Mouse (Mus musculus) left cerebral cortex, postnatal 36 days (tissue): ENCODE measurements around the gene Pgpep1. TPM values are rescaled to one million over a fixed set of nuclear protein-coding genes. Genes with fewer than 3 reads are reported as not detected.
A peak's percentile ranks its signal among the peaks of the same experiment; 100 is the strongest.

Experiments used
- DNase-seq, 2 experiments: peaks; one replicate each; pipeline ENCODE4 v3.0.0; 2021 to 2022; ENCODE audit warnings: low spot score in 2 of 2, mixed read lengths in 1 of 2
- intact Hi-C: fragments of 180-260 bp; cut with DNase I; formaldehyde crosslinking; loops from one replicate; pipeline ENCODE4 v1.15.1; 2025
- total RNA-seq, 2 experiments: library from RNA; stranded (reverse); gene quantifications; 2 replicates each; pipeline ENCODE4 v1.2.3; 2021

Pgpep1 gene
- total RNA-seq, 2 experiments from 2014 or later = 11.6 to 17.2 TPM

DNA sequence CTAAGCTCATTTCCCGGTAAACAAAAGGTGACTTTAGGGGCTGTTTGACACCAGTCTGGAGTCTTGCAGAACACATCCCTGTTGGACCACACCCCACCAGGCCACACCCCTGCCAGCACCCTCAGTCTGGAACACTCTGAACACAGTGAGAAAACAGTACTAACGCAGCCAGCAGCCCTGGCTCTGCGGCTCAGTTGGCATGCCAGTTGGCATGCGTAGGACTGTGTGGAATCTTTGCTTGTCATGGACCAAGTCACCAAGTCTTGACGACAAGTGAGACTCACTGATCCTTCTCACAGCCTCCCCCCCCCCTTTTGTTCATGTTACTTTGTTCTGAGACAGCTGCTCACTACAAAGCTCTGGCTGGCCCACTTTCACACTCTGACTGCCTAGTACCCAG lies 6.9 kb upstream of the Pgpep1 start:
- intact Hi-C loops = no loop called here

DNA sequence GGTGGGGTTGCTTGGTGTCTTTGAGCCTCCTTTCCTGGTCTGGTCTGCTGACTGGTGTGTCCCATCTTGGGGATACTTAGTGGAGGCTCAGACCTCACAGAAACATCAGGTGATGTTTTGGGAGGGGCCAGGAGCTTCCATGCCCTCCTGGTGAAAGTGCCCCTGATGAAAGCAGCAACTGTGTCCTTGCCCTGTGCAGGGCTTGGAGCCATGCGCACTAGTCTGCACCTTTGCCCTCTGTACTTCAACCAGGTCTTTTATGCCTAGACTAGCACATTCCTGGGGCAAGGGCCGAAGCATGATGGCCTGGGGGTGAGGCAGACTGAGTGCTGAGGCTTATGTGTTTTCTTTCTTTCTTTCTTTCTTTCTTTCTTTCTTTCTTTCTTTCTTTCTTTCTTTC lies 5.4 kb upstream of the Pgpep1 start:
- intact Hi-C loops = no loop called here
- DNase-seq = no peak

More for the DNA sequence above, 6.9 kb upstream of the Pgpep1 start:
- DNase-seq = peak; percentile 31 to 60

DNA sequence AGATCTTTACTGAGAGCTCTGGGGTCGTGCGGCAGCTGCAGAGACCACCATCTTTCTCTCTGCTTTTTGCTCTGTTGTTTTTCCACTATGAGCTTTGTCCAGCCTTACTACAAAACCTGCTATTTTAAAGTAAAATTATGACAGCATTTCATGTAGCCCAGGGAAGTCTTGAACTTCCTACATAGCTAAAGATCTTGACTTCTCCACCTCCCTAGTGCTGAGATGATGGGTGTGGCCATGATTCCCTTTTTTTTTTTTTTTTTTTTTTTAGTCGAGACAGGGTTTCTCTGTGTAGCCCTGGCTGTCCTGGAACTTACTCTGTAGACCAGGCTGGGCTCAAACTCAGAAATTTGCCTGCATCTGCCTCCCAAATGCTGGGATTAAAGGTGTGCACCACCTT lies 4.4 kb upstream of the Pgpep1 start:
- no peak for DNase-seq
- intact Hi-C loops = loop anchor here (5.0 kb wide), 1 partner anchor 37 kb away; no protein-coding TSS in a partner anchor

DNA sequence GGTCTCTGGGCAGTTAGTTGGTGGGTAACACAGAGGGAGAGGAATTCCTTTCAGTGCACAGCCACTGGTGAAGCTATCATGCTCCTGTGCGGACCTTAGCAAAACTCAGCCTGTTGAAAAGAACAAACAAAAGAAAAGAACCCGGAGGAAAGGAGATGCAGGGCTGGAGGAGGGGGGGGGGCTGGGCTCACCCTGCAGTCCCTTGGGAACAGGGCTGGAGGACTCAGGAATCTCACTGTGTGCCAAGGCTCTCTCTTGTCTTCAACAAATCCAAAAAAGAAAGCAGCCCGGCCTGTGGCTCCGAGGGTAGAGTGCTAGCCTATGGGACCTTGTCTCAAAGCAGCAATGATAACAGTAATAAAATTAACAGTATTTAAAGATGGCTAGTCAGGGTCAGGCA lies 3.5 kb upstream of the Pgpep1 start:
- intact Hi-C loops = loop anchor here (5.0 kb wide), 1 partner anchor 36 kb away; no protein-coding TSS in a partner anchor
- no peak for DNase-seq

DNA sequence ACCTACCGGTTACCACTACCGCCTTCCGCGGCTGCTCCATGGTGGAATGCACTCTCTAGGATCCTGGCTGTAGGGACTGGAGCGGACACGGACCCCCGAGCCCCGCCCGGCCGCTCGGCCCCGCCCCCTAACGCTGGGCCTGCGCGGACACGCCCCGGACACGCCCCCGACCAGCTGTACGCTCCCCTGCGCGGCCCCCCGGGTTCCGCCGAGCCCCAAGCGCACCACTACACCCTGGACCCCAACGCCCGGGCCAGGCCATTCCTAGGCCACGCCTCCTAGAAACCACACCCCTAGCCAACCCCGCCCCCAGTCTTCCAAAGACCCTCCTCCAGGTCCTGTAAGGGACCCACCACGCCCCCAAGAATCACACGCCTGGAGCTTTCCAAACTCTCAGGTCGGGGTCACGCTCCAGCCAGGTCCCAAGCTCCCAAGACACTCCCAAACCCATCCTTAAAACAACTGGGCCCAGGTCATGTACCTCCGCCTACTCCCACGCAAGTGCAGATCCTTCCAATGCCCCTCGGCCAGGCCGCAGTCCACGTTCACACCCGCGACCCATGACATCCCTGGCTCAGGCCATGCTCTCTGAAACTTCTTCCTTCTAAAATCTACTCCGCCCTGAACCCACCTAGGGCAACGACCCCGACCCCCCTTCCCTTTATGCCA lies 450 bp downstream of the Pgpep1 start:
- intact Hi-C loops = loop anchor here (5.0 kb wide), 1 partner anchor 32 kb away; no protein-coding TSS in a partner anchor
- peak; percentile 66 to 73 for DNase-seq

DNA sequence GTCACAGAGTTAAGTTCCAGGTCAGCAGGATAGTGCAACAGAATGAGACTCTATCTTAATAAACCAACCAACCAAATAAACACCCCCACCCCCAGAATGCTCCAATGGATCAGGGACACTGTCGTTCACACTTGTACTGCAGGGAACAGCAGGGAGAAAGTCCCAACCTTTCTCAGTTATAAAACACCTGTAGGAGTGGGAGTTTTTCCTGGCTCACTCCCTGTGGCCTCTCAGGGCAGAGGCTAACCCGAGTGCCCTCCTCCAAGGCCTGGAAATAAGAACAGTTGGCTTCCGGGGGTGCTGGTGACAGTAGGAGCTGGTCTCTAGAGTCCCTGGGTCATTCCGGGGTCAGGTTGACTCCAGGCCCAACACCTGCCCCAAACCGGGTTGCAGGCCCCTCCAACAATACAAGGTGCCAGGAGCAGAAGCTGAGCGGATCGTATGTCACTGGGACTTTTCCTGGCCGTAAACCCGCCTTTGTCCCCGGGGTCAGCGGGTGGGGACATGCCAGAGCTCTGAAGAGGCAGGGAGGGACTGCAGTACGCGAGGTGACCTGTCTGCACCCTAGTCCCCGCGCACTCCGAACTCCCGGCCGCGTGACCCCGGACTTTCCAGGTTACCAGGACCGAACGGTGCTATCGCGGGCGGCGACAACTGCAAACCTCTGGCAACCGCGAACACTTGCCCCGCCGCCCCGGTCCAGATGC lies 1.1 kb downstream of the Pgpep1 start:
- intact Hi-C loops = no loop called here

DNA sequence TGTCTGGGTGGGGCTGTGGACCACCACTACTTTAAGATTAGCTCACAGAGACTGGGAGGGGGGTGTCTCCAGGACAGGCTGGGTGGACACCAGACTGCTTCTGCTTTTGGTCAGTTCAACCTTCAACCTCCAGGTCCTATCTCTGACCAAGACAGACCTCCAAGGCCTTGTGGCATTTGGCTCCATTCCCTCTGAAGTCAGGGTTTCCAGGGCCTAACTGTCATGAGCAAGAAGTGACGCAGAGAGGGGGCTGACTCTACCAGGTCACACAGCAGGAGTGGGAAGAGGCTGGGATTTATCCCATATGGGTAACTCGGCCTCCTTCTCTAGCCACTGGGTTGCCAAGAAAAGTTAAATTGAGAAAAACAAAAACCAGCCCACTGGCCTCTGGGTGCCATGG lies 2.4 kb downstream of the Pgpep1 start:
- intact Hi-C loops = no loop called here
- no peak for DNase-seq

More for the DNA sequence above, 1.1 kb downstream of the Pgpep1 start:
- DNase-seq = peak in 1 of 2 experiments; percentile 36

DNA sequence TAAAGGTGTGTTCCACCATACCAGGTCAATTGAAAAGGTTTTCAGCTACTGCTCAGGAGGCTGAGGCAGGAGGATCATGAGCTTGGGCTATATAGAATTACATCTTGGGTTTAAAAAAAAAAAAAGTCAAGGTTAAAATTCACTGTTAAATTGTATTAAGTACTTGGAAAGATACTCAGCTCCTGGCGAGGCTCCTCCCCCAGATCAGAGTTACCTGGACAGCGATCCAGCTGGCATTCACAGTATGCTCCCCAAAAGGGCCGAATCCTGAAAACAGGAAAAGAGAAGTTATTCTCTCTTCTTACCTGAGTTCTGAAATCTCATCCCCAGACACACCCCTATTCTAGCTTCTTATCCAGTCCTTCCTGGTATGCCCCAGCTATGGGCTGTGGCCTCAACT lies 3.0 kb downstream of the Pgpep1 start:
- no peak for DNase-seq
- intact Hi-C loops = no loop called here

DNA sequence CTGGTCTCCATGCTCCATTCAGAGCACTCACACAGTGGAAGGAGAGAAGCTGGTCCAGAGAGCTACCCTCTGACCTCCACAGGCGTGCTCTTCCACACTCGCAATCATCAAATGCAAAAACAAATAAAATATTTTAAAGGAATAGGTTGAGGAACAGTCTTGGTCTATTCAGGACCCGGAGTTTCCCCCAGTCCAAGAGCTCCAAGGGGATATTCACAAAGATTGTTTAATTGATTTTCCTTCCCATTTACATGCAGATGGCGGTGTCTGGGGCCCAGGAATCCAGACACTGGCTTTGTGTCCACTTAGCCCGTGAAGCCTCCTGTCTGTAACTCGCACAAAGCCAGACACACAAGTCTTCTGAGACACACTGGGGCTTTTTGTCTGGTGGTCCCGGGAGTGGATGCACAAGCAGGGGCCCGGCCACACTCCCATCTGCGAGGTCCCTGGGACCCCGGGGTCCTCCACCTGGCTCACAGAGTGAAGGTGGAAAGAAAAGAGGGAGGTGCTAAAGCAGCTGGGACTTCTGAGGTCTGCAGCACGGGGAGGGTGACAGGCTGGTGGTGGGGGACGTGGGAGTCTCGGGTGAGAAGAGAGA lies 3.9 kb downstream of the Pgpep1 start:
- DNase-seq = no peak
- intact Hi-C loops = no loop called here

DNA sequence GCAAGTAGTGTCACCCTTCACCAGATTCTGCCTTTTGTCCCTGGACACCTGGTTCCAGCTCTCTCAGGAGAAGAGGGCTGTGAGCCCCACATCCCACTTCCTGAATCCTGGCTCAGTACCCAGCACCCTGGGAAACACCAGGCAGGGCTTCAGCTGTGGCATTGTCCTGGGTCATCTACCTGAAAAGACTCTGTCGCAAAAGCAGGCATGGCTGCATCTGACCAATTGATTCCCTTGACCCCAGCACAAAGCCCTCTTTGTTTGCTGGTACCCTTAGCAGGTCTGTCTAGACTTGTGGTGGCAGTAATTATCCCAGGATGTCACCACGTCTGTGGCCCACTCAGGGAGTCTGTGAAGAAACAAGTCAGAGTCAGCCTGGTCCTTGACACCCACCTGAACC lies 4.7 kb downstream of the Pgpep1 start:
- no peak for DNase-seq
- intact Hi-C loops = no loop called here

DNA sequence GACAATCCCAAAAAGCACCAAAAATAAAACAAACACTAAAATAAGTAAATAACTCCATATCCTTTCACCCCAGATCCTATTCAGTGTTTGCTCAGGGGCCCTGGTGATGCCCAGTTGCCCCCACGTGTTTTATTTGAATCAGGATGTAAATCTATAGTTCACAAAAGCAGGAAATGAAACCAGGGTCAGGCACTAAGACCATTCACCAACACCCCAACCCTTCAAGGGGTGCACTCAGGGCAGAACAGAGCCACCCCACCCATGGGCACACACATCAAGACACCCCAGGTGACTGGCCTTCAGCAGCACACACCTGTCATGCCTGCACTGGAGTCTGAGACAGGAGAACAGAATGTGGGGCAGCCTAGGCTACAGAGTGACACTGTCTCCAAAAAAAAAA lies 6.1 kb downstream of the Pgpep1 start:
- intact Hi-C loops = no loop called here
- DNase-seq = no peak

DNA sequence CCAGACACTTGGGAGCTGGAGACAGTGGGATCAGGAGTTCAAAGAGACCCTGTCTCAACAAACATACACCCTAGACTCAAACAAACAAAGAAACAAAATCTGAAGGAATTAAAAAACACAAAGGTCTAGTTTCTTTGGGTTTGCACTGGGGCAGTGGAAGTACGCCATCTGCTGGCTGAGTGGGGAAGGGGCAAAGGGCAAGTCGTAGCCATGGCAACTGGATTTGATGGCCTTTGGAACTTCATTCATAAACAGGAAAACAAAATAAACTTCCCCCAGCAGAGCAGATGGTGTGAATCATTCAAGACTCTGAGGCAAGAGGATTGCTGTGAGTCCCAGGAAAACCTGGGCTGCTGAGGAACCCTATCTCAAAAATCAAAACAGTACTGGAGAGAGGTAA lies 7.0 kb downstream of the Pgpep1 start:
- DNase-seq = no peak
- intact Hi-C loops = no loop called here

DNA sequence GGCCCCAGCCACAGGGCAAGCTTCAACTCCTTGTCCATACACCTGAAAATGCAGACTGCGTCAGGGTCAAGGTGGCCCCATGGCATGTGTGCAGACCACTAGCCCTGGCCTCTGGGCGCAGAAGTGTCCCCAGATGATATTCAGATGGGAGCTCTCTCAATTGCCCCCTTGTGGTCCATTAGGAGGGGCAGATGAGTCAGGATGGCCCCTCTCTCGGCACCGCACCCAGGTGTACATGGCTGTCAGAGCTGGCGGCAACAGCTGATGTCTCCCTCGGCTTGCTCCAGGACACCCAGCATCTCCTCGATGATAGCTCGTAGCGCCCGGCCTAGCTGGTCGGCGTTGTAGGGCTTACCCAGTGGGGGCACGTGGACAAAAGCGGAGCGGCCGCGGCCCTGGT lies 9.8 kb downstream of the Pgpep1 start:
- intact Hi-C loops = no loop called here
- no peak for DNase-seq

DNA sequence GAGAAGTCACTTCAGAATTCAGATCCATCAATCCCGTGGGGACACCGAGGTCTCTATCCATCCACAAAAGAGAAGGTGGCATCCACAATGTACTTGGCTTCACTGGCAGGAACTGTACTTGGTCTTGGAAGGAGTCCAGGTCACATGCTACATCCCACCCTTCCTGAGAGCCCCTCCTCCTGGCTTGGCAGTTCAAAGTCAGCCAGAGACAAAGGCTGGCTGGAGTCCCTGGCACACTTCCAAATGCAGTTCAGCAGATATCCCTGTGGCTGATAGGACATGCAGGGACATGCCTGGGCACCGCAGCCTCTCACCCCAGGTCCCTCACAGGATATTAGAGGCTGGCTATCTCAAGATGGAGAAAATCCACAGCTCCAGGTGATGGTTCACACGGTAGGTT lies 10.9 kb downstream of the Pgpep1 start:
- DNase-seq = peak in 1 of 2 experiments; percentile 25
- intact Hi-C loops = no loop called here

DNA sequence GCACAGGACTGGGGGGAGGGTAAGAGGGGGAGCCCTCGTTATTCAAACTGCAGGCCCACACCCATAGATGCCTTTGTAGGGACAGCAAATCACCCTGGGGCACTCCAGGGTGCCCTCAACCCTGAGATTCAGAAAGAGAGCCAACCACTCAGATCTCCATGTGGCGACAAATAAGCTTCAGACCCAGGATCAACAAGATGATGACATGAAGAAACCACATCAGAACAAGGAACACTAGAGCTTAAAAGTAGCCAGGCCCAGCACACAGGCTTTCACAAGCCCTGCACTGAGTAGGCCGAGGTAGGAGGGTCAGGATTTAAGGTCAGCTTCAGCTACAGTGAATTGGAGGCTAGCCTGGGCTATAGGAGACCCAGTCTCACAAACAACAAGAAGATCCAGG lies 11.3 kb downstream of the Pgpep1 start:
- no peak for DNase-seq
- intact Hi-C loops = no loop called here

DNA sequence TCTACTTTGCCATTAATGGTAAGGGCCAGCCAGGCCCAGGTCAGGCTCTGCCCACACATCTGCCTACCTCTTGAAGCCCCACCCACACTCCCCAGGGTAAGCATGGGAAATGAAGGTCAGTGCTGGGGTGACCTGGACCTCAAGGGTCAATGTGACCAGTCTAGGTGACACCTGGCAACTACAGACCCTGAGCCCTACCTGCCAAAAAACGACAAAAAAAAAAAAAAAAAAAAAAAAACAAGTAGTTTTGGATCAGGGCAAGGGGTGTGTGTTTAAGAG lies 12.1 kb downstream of the Pgpep1 start:
- no peak for DNase-seq
- intact Hi-C loops = no loop called here

DNA sequence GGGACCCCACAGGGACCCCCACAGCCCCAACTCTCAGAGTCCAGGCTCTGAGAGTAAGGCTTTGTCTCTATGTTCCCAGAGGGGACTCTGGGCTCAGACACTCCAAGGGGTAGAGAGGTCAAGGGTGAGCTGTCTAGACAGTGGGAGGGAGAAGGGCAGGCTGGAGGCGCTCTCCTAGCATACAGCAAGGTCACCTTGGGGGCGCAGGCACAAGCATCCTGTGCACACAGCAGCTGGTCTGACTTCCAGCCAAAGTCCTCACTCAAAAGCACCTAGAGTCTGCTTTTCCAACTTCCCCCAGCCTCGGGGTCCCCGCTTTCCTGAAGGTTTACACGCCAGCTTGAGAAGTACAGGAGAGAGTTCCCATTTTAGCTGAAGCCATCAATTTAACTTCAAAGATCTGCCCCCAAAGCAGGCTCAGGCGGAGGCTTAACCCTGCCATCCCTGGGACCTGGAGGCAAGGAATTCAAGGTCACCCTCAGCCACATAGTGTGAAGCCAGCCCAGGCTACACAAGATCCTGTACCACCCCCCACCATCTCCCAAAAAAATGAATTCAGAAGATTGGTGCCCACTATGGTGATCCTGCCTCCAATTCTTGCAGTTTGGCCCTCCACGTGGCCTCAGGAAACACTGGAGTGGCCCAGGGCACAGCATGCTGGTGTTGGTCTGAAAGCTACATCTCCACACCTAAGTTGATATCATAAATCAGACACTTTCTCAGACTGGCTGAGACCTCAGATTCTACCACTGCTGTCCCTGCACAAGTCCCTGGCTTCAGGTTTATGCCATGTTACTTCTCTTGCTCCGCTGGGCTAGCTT lies 12.6 kb downstream of the Pgpep1 start:
- no peak for DNase-seq
- intact Hi-C loops = no loop called here

DNA sequence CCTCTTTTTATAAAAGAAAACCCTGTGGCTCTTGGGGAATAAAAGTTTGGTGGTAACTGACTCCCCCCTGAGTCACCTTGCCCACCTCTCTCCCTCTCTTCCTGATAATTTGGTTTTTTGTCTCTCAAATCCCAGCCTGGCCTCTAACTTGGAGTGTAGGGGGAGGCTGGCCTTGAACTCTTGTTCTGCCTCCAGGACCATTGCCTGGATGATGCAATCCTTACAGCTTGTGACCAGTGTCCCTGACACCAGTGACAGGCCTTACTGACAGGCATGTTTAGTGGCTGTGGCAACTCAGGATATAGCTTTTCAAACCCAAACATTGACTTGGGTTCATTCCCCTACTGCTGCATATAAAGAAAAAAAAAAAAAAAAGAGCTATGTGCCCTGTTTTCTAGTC lies 13.4 kb downstream of the Pgpep1 start:
- intact Hi-C loops = no loop called here
- DNase-seq = no peak

DNA sequence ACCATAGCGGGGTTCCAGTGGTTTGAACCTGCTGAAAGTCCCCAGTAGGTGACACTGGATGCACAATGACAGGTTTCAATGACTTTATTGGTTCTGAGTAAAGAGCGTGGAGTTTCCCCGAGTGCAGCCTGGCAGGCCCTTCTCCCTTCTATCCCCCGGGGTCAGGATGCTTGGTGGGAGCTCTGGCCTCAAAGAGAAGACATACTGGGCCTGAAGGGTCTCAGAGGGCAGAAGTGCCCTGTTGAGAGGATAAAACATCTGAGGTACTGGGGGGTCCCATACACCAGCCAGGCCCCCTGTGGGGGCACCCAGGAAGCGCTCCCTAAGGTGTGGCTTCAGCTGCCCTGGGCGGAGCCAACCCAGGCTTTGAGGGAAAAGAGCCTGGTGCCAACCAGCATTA lies 13.8 kb downstream of the Pgpep1 start:
- intact Hi-C loops = no loop called here
- no peak for DNase-seq

DNA sequence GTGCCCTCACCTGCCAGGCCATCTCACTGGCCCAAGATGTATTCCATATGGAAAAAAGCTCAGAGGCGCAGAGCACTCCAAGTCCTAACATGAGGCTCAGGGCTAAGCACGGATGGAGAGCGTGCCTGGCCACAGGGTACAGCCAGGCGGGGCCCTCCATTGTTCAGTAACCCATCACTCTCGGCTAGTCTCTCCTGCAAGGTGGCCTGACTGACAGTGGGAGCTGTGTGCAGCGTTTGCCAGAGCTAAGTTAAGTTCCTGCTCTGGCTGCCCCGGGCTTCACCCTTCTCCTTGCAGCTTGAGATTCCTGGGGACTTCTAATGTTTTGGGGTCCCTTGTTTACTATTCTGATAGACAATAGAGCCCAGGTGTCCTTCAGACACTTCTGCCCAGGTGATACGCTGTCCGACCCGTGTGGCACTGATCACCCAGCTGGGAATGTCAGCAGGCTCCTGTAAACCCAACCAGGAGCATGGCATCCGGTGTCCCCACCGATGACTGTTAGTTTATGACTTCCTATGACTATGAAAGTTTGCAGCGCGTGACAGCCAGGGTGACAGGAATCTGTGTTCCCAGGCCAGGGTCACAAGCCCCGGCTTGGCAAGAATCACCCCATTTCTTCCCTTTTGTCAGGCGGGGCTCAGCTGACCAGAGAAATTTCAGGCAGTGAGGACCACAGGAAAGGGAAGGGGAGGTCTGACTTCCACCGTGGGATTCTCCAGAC lies 14.5 kb downstream of the Pgpep1 start:
- intact Hi-C loops = no loop called here
- DNase-seq = no peak
